Mouse (Mus musculus): ENCODE data around the gene Plekhh1.

- TF ChIP-seq POLR2A (IDR thresholded peaks at IDR 0.05; ENCODE audit: control insufficient read depth, low read depth, low read length) (no peak), CTCF (IDR thresholded peaks at IDR 0.05; ENCODE audit: control insufficient read depth, insufficient read depth, insufficient replicate concordance, low read depth, low read length) (no peak)
Measured at GRCm38 (mm10) chr12:79073362-79073761, 44.4 kb downstream of the Plekhh1 start.
